Mouse (Mus musculus): Measurements from ENCODE around the gene Foxa2. TPM values are rescaled to one million over a fixed set of nuclear protein-coding genes. Genes with fewer than 3 reads are reported as not detected.

Gene Foxa2
- polyA plus RNA-seq, 1 experiment from 2014 or later: 2.4 TPM

DNA sequence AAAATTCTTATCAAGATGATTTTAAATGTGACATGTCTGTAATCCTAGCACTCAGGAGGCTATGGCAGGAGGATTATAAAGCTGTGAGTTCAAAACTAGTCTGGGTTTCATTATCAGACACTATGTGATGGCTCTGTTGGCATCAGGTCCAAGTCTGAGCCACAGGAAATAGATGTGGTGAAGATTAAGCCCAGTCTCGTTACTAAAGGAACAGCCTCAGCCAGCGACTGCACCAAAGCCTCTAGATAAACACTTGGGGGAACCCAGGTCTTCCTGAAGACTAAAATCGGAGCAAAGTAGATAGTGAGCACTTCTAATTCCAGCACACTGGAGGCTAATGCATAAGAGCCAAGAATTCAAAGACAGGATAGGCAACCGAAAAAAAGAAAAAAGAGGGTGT, 52.9 kb downstream of the Foxa2 start:
- H3K4me2 ChIP-seq (ENCODE audit: low read depth, low read length): no peak overlapping the region
- H3K9ac ChIP-seq (replicated peaks; ENCODE audit: low read depth, low read length): no peak overlapping the region
- 87% methylated on average over 4 of the region's 4 CpGs for WGBS
- no peaks in the 10 kb centered on the region for H3K27me3 ChIP-seq (ENCODE audit: control insufficient read depth, insufficient read depth, low read length)
- H3K4me1 ChIP-seq (ENCODE audit: control insufficient read depth, insufficient read depth, low read length): no peaks in the 10 kb centered on the region
- ATAC-seq (ENCODE audit: low read depth): no peak
- no peak overlapping the region for H3K27ac ChIP-seq (ENCODE audit: low read depth, low read length)
- H3K4me3 ChIP-seq (ENCODE audit: low read depth, low read length): no peak overlapping the region
- H3K36me3 ChIP-seq (ENCODE audit: control insufficient read depth, insufficient read depth, low read length): no peaks in the 10 kb centered on the region
- H3K9me3 ChIP-seq (ENCODE audit: control insufficient read depth, low read length): no peaks in the 10 kb centered on the region

DNA sequence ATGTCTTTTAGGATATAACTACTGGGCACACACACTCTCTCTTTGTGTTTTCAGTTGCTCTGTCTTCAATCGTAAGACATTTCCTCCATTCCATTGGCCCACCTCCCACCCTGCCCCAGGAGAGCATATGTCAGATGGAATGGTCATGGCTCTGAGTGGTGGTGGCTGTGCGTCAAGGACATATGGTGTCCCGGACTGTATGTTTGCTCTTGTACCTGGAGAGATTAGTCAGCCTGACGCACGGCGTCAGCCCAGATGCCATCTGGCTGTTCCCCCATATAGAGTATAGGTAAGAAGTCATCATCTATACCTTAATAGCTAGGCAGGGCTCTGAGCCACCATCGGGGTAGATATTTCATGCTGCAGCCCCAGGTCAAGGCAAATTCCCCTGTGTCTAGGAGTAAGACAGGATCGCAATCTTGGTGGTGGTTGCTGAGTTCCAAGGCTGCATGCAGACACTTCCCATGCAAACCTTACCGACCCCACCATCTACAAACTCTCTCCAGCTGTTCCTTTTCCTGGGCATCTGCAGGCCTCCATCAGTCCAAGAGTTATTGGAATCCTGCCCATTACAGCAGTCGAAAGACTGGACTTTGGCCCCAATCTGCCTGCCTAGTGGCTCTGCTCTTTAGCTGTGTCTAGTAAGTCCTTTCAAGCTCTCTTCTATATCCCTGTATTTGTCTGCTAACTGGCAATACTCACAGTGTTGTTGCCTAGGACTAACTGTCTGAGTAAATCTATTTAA, 53.7 kb downstream of the Foxa2 start:
- Histone ChIP-seq H3K27ac (ENCODE audit: low read depth, low read length) (no peak overlapping the region), H3K4me2 (ENCODE audit: low read depth, low read length) (no peak overlapping the region), H3K9me3 (ENCODE audit: control insufficient read depth, low read length) (no peaks in the 10 kb centered on the region), H3K4me3 (ENCODE audit: low read depth, low read length) (no peak overlapping the region), H3K27me3 (ENCODE audit: control insufficient read depth, insufficient read depth, low read length) (no peaks in the 10 kb centered on the region), H3K4me1 (ENCODE audit: control insufficient read depth, insufficient read depth, low read length) (no peaks in the 10 kb centered on the region), H3K36me3 (ENCODE audit: control insufficient read depth, insufficient read depth, low read length) (no peaks in the 10 kb centered on the region), H3K9ac (replicated peaks; ENCODE audit: low read depth, low read length) (no peak overlapping the region)
- ATAC-seq (ENCODE audit: low read depth): no peak
- WGBS: 92% methylated on average over 10 of the region's 10 CpGs

Small RNA genes within 50 kb of the gene (microRNA-seq; reads per million reads assigned to microRNA genes)
- not detected for gene Gm27420

Measured in neural tube, embryonic 14.5 days (tissue).